8 mouse cellular contexts compared by ENCODE assay signal in genomic region chr10:93540431-93541210, GRCm38 (mm10). TPM values are rescaled to one million over a fixed set of nuclear protein-coding genes. Genes with fewer than 3 reads are reported as not detected.
DNase-seq lines count a peak whose midpoint lies in the region; ATAC-seq and TF ChIP-seq lines count a peak whose summit lies in the region.

TSS of gene Ccdc38 (plus strand) at chr10:93540632.

- peak within 1 kb of the TSS; percentile 79 for H3K4me2 ChIP-seq in heart, embryonic 12.5 days
- peak within 1 kb of the TSS; percentile 75 for H3K4me2 ChIP-seq in heart, postnatal 0 days (ENCODE audit: low read depth, low read length)
- peak within 1 kb of the TSS; percentile 72 for H3K4me2 ChIP-seq in liver, embryonic 15.5 days

- no peak for TF ChIP-seq CTCF in MEL (IDR thresholded peaks at IDR 0.05 in 2 of 3, conservative IDR thresholded peaks at IDR 0.05 in 1 of 3; ENCODE audit: control insufficient read depth in 1 of 3, insufficient read depth in 1 of 3, low read depth in 2 of 3, low read length in 3 of 3, poor library complexity in 1 of 3, severe bottlenecking in 1 of 3)
- no peak for TF ChIP-seq CTCF in heart, postnatal 0 days (IDR thresholded peaks at IDR 0.05; ENCODE audit: low read depth)

- H3K4me3 ChIP-seq in heart, embryonic 12.5 days, result peak within 1 kb of the TSS; percentile 45
- peak within 1 kb of the TSS; percentile 71 to 86 for H3K4me3 ChIP-seq in MEL (ENCODE audit: control insufficient read depth in 1 of 2, insufficient read depth in 1 of 2, low read depth in 2 of 2, low read length in 2 of 2)
- peak within 1 kb of the TSS; percentile 54 for H3K4me3 ChIP-seq in heart, postnatal 0 days (ENCODE audit: low read depth, low read length)
- H3K4me3 ChIP-seq in liver, embryonic 15.5 days (replicated peaks), result peak within 1 kb of the TSS; percentile 53

- 59% methylated on average over 17 of the region's 17 CpGs for WGBS in heart, embryonic 12.5 days
- WGBS in heart, postnatal 0 days, result 47% methylated on average over 17 of the region's 17 CpGs
- 54% methylated on average over 17 of the region's 17 CpGs for WGBS in liver, embryonic 15.5 days (ENCODE audit: insufficient replicate concordance)

- DNase-seq in heart, adult 18-20 months, result no peak
- peak; percentile 50 for DNase-seq in MEL (ENCODE audit: low read depth, low spot score)
- no peak for DNase-seq in heart, postnatal 0 days (ENCODE audit: low spot score)
- DNase-seq in spleen, postnatal 10 days (ENCODE audit: low spot score in 2 of 2), result peak; percentile 40 to 42
- DNase-seq in right cerebral cortex, postnatal 10 days (ENCODE audit: low spot score in 2 of 2), result no peak
- no peak for DNase-seq in adipocyte (ENCODE audit: low spot score)

- H3K4me1 ChIP-seq in heart, embryonic 12.5 days (replicated peaks), result peaks cover 17% of the 10 kb centered on the region
- peaks cover 0 to 6% of the 10 kb centered on the region in 2 experiments; a peak in 3 of 4 replicates for H3K4me1 ChIP-seq in MEL (ENCODE audit: control insufficient read depth in 1 of 2, insufficient read depth in 2 of 2, low read length in 2 of 2)
- H3K4me1 ChIP-seq in heart, postnatal 0 days (ENCODE audit: control insufficient read depth, insufficient read depth), result peaks cover 7% of the 10 kb centered on the region; the same call in 1 of the 2 replicates
- H3K4me1 ChIP-seq in liver, embryonic 15.5 days (replicated peaks), result peaks cover 15% of the 10 kb centered on the region

- TF ChIP-seq RAD21 in MEL (IDR thresholded peaks at IDR 0.05; ENCODE audit: low read depth, low read length), result no peak

- H3K9ac ChIP-seq in heart, embryonic 12.5 days, result peak within 1 kb of the TSS; percentile 62
- H3K9ac ChIP-seq in MEL (ENCODE audit: control insufficient read depth, low read depth, low read length, poor library complexity, severe bottlenecking), result peak within 1 kb of the TSS; percentile 43
- H3K9ac ChIP-seq in heart, postnatal 0 days (replicated peaks; ENCODE audit: low read depth, low read length), result peak within 1 kb of the TSS; percentile 38; the same call in 1 of the 2 replicates
- H3K9ac ChIP-seq in liver, embryonic 15.5 days, result peak within 1 kb of the TSS; percentile 40

- ATAC-seq in heart, embryonic 12.5 days (ENCODE audit: insufficient number of reproducible peaks, low FRiP score), result no peak
- ATAC-seq in heart, postnatal 0 days (ENCODE audit: insufficient read depth, low read depth), result peak; percentile 12; the same call in 1 of the 2 replicates
- no peak for ATAC-seq in liver, embryonic 15.5 days (ENCODE audit: insufficient read depth)

- H3K9me3 ChIP-seq in heart, embryonic 12.5 days (replicated peaks), result no peaks in the 10 kb centered on the region
- no peaks in the 10 kb centered on the region for H3K9me3 ChIP-seq in MEL (replicated peaks; ENCODE audit: insufficient read depth, low read length)
- no peaks in the 10 kb centered on the region for H3K9me3 ChIP-seq in heart, postnatal 0 days (replicated peaks; ENCODE audit: control insufficient read depth, low read length)
- H3K9me3 ChIP-seq in liver, embryonic 15.5 days (replicated peaks), result no peaks in the 10 kb centered on the region

- TF ChIP-seq EP300 in MEL (IDR thresholded peaks at IDR 0.05; ENCODE audit: low read depth in 1 of 2, low read length in 2 of 2), result no peak
- TF ChIP-seq EP300 in heart, postnatal 0 days (IDR thresholded peaks at IDR 0.05; ENCODE audit: low read depth), result no peak

- H3K36me3 ChIP-seq in heart, embryonic 12.5 days, result no peaks in the 10 kb centered on the region
- peaks cover 0 to 4% of the 10 kb centered on the region in 2 experiments; a peak in 2 of 4 replicates for H3K36me3 ChIP-seq in MEL (ENCODE audit: control insufficient read depth in 1 of 2, insufficient read depth in 2 of 2, low read length in 2 of 2)
- no peaks in the 10 kb centered on the region for H3K36me3 ChIP-seq in heart, postnatal 0 days (replicated peaks; ENCODE audit: control insufficient read depth, insufficient read depth, low read length)
- H3K36me3 ChIP-seq in liver, embryonic 15.5 days (replicated peaks), result no peaks in the 10 kb centered on the region

- H3K27me3 ChIP-seq in heart, embryonic 12.5 days (replicated peaks), result peaks cover 21% of the 10 kb centered on the region
- H3K27me3 ChIP-seq in MEL (ENCODE audit: control insufficient read depth in 1 of 2, insufficient read depth in 2 of 2, low read length in 2 of 2), result peaks cover 10 to 17% of the 10 kb centered on the region in 2 experiments
- H3K27me3 ChIP-seq in heart, postnatal 0 days (ENCODE audit: control insufficient read depth, insufficient read depth, low read length), result peaks cover 10% of the 10 kb centered on the region; the same call in 1 of the 2 replicates
- peaks cover 24% of the 10 kb centered on the region for H3K27me3 ChIP-seq in liver, embryonic 15.5 days

- no peak for TF ChIP-seq POLR2A in MEL (IDR thresholded peaks at IDR 0.05; ENCODE audit: control insufficient read depth in 1 of 2, insufficient read depth in 1 of 2, low read depth in 1 of 2, low read length in 2 of 2, poor library complexity in 1 of 2)

- peak within 1 kb of the TSS; percentile 8; the same call in 1 of the 2 replicates for H3K27ac ChIP-seq in heart, embryonic 12.5 days (ENCODE audit: poor library complexity, severe bottlenecking)
- H3K27ac ChIP-seq in MEL (ENCODE audit: control insufficient read depth, low read depth, low read length), result peak within 1 kb of the TSS; percentile 13; the same call in 1 of the 2 replicates
- H3K27ac ChIP-seq in heart, postnatal 0 days (ENCODE audit: low read depth), result no peak within 1 kb of the TSS
- peak within 1 kb of the TSS; percentile 53; the same call in 1 of the 2 replicates for H3K27ac ChIP-seq in liver, embryonic 15.5 days (replicated peaks)

- no peaks in the 10 kb centered on the region for H3K79me2 ChIP-seq in MEL (ENCODE audit: control insufficient read depth, insufficient read depth, low read length, poor library complexity)

TF ChIP-seq in MEL, 35 proteins besides CTCF, POLR2A, EP300 and RAD21:
- peak; percentile 32 for TF ChIP-seq NELFE (IDR thresholded peaks at IDR 0.05; ENCODE audit: low read depth, low read length)
- no peak for TF ChIP-seq ZKSCAN1 (IDR thresholded peaks at IDR 0.05; ENCODE audit: low read depth, low read length)
- TF ChIP-seq ETS1 (IDR thresholded peaks at IDR 0.05; ENCODE audit: low read depth, low read length), result 0 out of 2 replicates have a peak, but pooled peaks have one; percentile 17
- TF ChIP-seq SIN3A (IDR thresholded peaks at IDR 0.05; ENCODE audit: low read length), result 0 out of 2 replicates have a peak, but pooled peaks have one; percentile 19
- TF ChIP-seq TCF12 (IDR thresholded peaks at IDR 0.05; ENCODE audit: low read depth, low read length), result no peak

RNA-seq across cellular contexts. Expression of gene Ccdc38, which starts in this region (rescaled TPM):
- 0.21 and 0.26 TPM in 2 replicates for polyA plus RNA-seq in heart, embryonic 12.5 days (2016; fragmentation: Nextera tagmentation; extraction: Ambion mirVana)
- not detected for total RNA-seq in heart, adult 18-20 months (2021)
- total RNA-seq in MEL (2012; rRNA removed), result not detected in 2 replicates
- under 1 TPM in 1 of 2 experiments, not detected in 1; 0.22 TPM for polyA plus RNA-seq in MEL (2012; ENCODE audit: insufficient read depth in 1 of 2, insufficient read length in 2 of 2, low read depth in 1 of 2, low replicate concordance in 2 of 2, missing spikeins in 1 of 2)
- total RNA-seq in heart, postnatal 0 days (2014; rRNA removed; ENCODE audit: low replicate concordance), result not detected in 2 replicates
- polyA plus RNA-seq in heart, postnatal 0 days (2015; fragmentation: Nextera tagmentation; extraction: Ambion mirVana), result 0.10 and 0.11 TPM in 2 replicates
- polyA plus RNA-seq in liver, embryonic 15.5 days (2015; fragmentation: Nextera tagmentation; extraction: Ambion mirVana), result 0.08 TPM in 2 replicates

Comparison
In these comparisons a context has a peak if more than half of its experiments do, and no peak if none do; other contexts are left out.
1. Peak in DNase-seq, H3K4me3 ChIP-seq, H3K27ac ChIP-seq and H3K9ac ChIP-seq in MEL; RNA of the gene not detected or under 1 TPM.
2. Peak in ATAC-seq, H3K4me3 ChIP-seq, H3K9ac ChIP-seq and H3K4me2 ChIP-seq in heart, postnatal 0 days; RNA of the gene not detected or under 1 TPM.
3. DNase-seq: peak in spleen, postnatal 10 days (2 of 2); none in heart, adult 18-20 months (0 of 2), heart, postnatal 0 days (single experiment), right cerebral cortex, postnatal 10 days (0 of 2) and adipocyte (single experiment).
4. Peak in every context shown above with its lines, with median percentiles within 50 percentile points of each other: H3K4me2 ChIP-seq, H3K4me3 ChIP-seq and H3K9ac ChIP-seq.